Mouse (Mus musculus) macrophage (primary cell): ENCODE measurements around the gene Cep85l. TPM values are rescaled to one million over a fixed set of nuclear protein-coding genes. Genes with fewer than 3 reads are reported as not detected.

Experiments
- H3K27ac ChIP-seq: fragments of 350-480 bp; formaldehyde crosslinking; 2 replicates; pipeline ENCODE4 v1.9.0; 2021
- H3K36me3 ChIP-seq: fragments of 350-480 bp; formaldehyde crosslinking; 2 replicates; pipeline ENCODE4 v1.9.0; 2021; ENCODE audit errors: inconsistent target
- H3K4me3 ChIP-seq: fragments of 350-480 bp; formaldehyde crosslinking; 2 replicates; pipeline ENCODE4 v1.9.0; 2021; ENCODE audit errors: inconsistent target
- H3K79me2 ChIP-seq: fragments of 350-480 bp; formaldehyde crosslinking; 2 replicates; pipeline ENCODE4 v1.9.0; 2021; ENCODE audit errors: inconsistent target
- WGBS: methylation state at CpG from one replicate; pipeline ENCODE4 v1.1.7; 2026; ENCODE audit warnings: inconsistent platforms; ENCODE audit not compliant: missing documents; 5-methylcytosine and 5-hydroxymethylcytosine counted together
- polyA plus RNA-seq: library from polyadenylated mRNA; stranded (reverse); fragments of 250-400 nt; gene quantifications from 3 replicates; pipeline ENCODE4 v1.2.4, GENCODE M21; 2018; ENCODE audit warnings: inconsistent platforms

The Cep85l gene
- polyA plus RNA-seq, 1 experiment from 2014 or later: 2.1 TPM

DNA sequence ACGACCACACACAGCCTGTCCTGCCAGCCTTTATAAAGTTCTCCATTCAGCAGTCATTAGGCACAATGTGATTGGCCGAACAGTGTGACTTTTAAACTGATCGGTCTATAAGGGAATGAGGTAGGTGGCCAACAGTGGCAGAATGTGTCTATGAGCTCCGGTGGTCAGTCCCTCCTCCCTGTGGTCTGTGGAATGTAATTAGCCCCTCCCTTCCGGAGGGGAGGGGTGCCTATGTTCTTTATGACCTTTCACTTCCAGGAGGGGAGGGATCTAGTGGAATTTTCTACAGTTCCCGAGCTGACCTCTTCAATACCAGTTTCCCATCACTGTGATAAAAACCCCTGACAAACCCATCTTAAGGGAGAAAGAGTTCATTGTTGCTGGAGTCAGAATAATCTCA is 144.4 kb downstream of the Cep85l start:
- WGBS: 72% methylated on average over 6 of the region's 6 CpGs
- Histone ChIP-seq H3K79me2 (no peaks in the 10 kb centered on the region), H3K36me3 (no peaks in the 10 kb centered on the region), H3K4me3 (no peak overlapping the region), H3K27ac (no peak overlapping the region)

DNA sequence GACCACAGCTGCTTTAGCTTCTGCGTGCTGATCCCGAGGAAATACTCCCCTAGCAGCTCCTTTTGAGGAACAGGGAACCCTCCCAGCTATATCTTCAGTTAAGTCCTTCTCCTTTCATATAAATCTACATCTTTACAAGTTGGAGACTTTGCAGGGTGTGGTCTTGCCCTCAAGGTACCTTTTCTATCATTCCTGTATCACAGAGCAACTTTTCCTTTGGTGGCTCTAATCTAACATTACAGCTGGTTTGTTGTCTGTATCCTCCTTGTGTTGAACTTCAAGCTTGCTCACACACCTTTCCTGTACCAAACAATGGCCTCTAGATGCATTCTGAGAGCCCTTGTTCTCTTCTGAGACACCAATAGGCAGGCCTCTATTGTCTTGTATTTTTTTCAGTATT is 145.1 kb downstream of the Cep85l start:
- no peak overlapping the region for H3K27ac ChIP-seq
- no peak overlapping the region for H3K4me3 ChIP-seq
- WGBS: 88% methylated on average over 2 of the region's 2 CpGs
- H3K36me3 ChIP-seq: no peaks in the 10 kb centered on the region
- no peaks in the 10 kb centered on the region for H3K79me2 ChIP-seq

DNA sequence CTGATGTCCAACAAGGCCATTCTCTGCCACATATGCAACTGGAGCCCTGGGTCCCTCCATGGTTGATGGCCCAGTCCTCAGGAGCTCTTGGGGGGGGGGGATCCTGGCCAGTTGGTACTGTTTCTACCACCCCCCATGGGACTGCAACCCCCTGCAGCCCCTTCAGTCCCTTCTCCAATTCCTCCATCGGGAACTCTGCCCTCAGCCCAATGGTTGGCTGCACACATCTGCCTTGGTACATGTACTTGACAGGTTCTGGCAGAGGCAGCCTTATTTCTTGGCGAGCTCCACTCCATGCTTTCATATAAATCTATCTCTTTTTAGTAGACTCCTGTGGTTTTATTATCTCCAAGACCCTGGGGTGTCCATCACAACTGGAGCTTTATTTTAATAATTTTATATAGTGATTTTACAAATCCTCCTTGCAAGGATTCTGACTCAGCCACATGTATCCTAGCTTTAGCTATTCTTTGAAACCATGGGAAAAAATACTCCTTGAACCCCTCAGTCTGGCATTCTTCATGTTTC is 145.6 kb downstream of the Cep85l start:
- H3K27ac ChIP-seq: no peak overlapping the region
- H3K79me2 ChIP-seq: no peaks in the 10 kb centered on the region
- no peaks in the 10 kb centered on the region for H3K36me3 ChIP-seq
- no peak overlapping the region for H3K4me3 ChIP-seq
- 88% methylated on average over 2 of the region's 2 CpGs for WGBS

DNA sequence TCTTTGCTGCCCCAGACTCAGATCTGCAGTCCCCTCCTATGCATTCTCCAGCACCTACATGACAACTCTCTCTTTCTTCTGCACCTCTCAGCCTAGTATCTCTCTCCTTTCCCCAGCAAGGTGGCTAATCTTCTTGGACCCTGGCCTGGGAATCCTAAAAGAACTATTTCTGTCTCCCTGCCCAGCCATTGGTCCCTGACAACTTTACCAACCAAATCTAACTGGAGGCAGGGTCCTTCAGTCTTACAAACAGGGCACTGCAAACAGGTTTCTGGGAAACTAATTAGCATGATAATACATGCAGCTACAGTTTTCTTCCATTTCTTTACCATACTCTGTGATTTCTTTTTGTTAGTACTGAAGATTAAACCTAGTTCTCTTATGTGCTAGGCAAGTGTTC is 148.9 kb downstream of the Cep85l start:
- H3K27ac ChIP-seq: no peak overlapping the region
- no peaks in the 10 kb centered on the region for H3K36me3 ChIP-seq
- H3K79me2 ChIP-seq: no peaks in the 10 kb centered on the region
- H3K4me3 ChIP-seq: no peak overlapping the region

DNA sequence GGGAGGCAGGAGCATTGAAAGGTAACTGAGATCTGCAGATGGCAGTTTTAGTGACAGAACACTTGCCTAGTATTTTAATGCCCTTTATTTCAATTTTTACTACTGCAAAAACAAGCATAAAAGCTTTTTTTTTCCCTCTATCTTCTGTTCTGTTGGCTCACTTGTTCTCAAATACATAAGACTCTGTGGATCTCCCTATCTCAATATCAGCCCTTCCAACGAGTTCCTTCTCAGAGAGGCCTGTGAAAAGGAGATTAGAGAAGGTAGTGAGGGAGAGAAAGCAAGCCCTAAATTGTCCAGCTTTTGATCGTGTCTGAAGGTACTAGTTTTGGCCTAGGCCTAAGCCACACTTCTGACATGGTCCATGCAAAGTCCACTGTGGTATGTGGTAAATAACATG is 150.6 kb downstream of the Cep85l start:
- no peak overlapping the region for H3K27ac ChIP-seq
- 68% methylated on average over 2 of the region's 2 CpGs for WGBS
- H3K36me3 ChIP-seq: no peaks in the 10 kb centered on the region
- H3K4me3 ChIP-seq: no peak overlapping the region
- H3K79me2 ChIP-seq: no peaks in the 10 kb centered on the region

Other genes with a start within 250 kb of the Cep85l start
- not detected in 3 replicates for gene Pln, start 42.3 kb downstream of the Cep85l start, polyA plus RNA-seq
- 8.1 to 13.7 TPM (median 12.4 TPM) in 3 replicates for gene Asf1a, start 216.8 kb upstream of the Cep85l start, polyA plus RNA-seq